Mouse (Mus musculus): ENCODE measurements at regions not wholly inside any gene's neighbourhood (a gene's known extent, or its start where the extent isn't known, plus 50 kb on each side); places are given as distances from the start of the nearest gene placed in this dataset.

GRCm38 (mm10) chr2:51466003-51466402 lies 161.3 kb upstream of the Tas2r134 start:
- Histone ChIP-seq H3K9ac (ENCODE audit: low read length) (no peak overlapping the region), H3K27ac (replicated peaks in 1 of 2; ENCODE audit: control insufficient read depth in 1 of 2, insufficient read depth in 1 of 2, low read depth in 2 of 2, low read length in 2 of 2) (no peak overlapping the region), H3K9me3 (ENCODE audit: control insufficient read depth, low read length) (no peaks in the 10 kb centered on the region), H3K4me2 (ENCODE audit: low read length) (no peak overlapping the region), H3K36me3 (ENCODE audit: control insufficient read depth, insufficient read depth, low read length) (no peaks in the 10 kb centered on the region), H3K27me3 (ENCODE audit: control insufficient read depth, insufficient read depth, low read length) (no peaks in the 10 kb centered on the region), H3K4me3 (ENCODE audit: control insufficient read depth in 1 of 2, insufficient read depth in 1 of 2, low read depth in 1 of 2, low read length in 2 of 2) (no peak overlapping the region), H3K4me1 (ENCODE audit: control insufficient read depth in 2 of 2, insufficient read depth in 2 of 2, low read length in 2 of 2) (peaks cover 5 to 6% of the 10 kb centered on the region in 2 experiments)
- ATAC-seq (ENCODE audit: insufficient number of reproducible peaks, insufficient read depth, low FRiP score, low read depth): no peak
- 92% methylated on average over 7 of the region's 7 CpGs for WGBS

- Histone ChIP-seq H3K4me1 (ENCODE audit: control insufficient read depth in 2 of 2, insufficient read depth in 2 of 2, low read length in 2 of 2) (peaks cover 5 to 6% of the 10 kb centered on the region in 2 experiments), H3K4me3 (ENCODE audit: control insufficient read depth in 1 of 2, insufficient read depth in 1 of 2, low read depth in 1 of 2, low read length in 2 of 2) (no peak overlapping the region), H3K36me3 (ENCODE audit: control insufficient read depth, insufficient read depth, low read length) (no peaks in the 10 kb centered on the region), H3K27me3 (ENCODE audit: control insufficient read depth, insufficient read depth, low read length) (no peaks in the 10 kb centered on the region), H3K9ac (ENCODE audit: low read length) (no peak overlapping the region), H3K4me2 (ENCODE audit: low read length) (no peak overlapping the region), H3K27ac (replicated peaks in 1 of 2; ENCODE audit: control insufficient read depth in 1 of 2, insufficient read depth in 1 of 2, low read depth in 2 of 2, low read length in 2 of 2) (no peak overlapping the region), H3K9me3 (ENCODE audit: control insufficient read depth, low read length) (no peaks in the 10 kb centered on the region)
- WGBS: 80% methylated on average over 7 of the region's 7 CpGs
- ATAC-seq (ENCODE audit: insufficient number of reproducible peaks, insufficient read depth, low FRiP score, low read depth): no peak
Measured at GRCm38 (mm10) chr2:51465576-51465975, 161.7 kb upstream of the Tas2r134 start.

GRCm38 (mm10) chr2:51464356-51464755 lies 163.0 kb upstream of the Tas2r134 start:
- WGBS: 78% methylated on average over 2 of the region's 2 CpGs
- no peaks in the 10 kb centered on the region for H3K36me3 ChIP-seq (ENCODE audit: control insufficient read depth, insufficient read depth, low read length)
- ATAC-seq (ENCODE audit: insufficient number of reproducible peaks, insufficient read depth, low FRiP score, low read depth): no peak

GRCm38 (mm10) chr2:51460896-51461295 lies 166.4 kb upstream of the Tas2r134 start:
- H3K4me3 ChIP-seq (ENCODE audit: control insufficient read depth in 1 of 2, insufficient read depth in 1 of 2, low read depth in 1 of 2, low read length in 2 of 2): no peak overlapping the region
- no peaks in the 10 kb centered on the region for H3K27me3 ChIP-seq (ENCODE audit: control insufficient read depth, insufficient read depth, low read length)
- no peak overlapping the region for H3K9ac ChIP-seq (ENCODE audit: low read length)
- no peaks in the 10 kb centered on the region for H3K9me3 ChIP-seq (ENCODE audit: control insufficient read depth, low read length)
- H3K4me2 ChIP-seq (ENCODE audit: low read length): no peak overlapping the region
- no peaks in the 10 kb centered on the region; a peak in 1 of 4 replicates for H3K4me1 ChIP-seq (ENCODE audit: control insufficient read depth in 2 of 2, insufficient read depth in 2 of 2, low read length in 2 of 2)
- ATAC-seq (ENCODE audit: insufficient number of reproducible peaks, insufficient read depth, low FRiP score, low read depth): no peak
- 76% methylated on average over 2 of the region's 2 CpGs for WGBS
- no peak overlapping the region for H3K27ac ChIP-seq (replicated peaks in 1 of 2; ENCODE audit: control insufficient read depth in 1 of 2, insufficient read depth in 1 of 2, low read depth in 2 of 2, low read length in 2 of 2)
- H3K36me3 ChIP-seq (ENCODE audit: control insufficient read depth, insufficient read depth, low read length): no peaks in the 10 kb centered on the region

More at GRCm38 (mm10) chr2:51464356-51464755, 163.0 kb upstream of the Tas2r134 start:
- peaks cover 5 to 6% of the 10 kb centered on the region in 2 experiments for H3K4me1 ChIP-seq (ENCODE audit: control insufficient read depth in 2 of 2, insufficient read depth in 2 of 2, low read length in 2 of 2)
- H3K4me3 ChIP-seq (ENCODE audit: control insufficient read depth in 1 of 2, insufficient read depth in 1 of 2, low read depth in 1 of 2, low read length in 2 of 2): no peak overlapping the region
- H3K9me3 ChIP-seq (ENCODE audit: control insufficient read depth, low read length): no peaks in the 10 kb centered on the region
- H3K9ac ChIP-seq (ENCODE audit: low read length): no peak overlapping the region
- H3K4me2 ChIP-seq (ENCODE audit: low read length): no peak overlapping the region
- no peaks in the 10 kb centered on the region for H3K27me3 ChIP-seq (ENCODE audit: control insufficient read depth, insufficient read depth, low read length)
- H3K27ac ChIP-seq (replicated peaks in 1 of 2; ENCODE audit: control insufficient read depth in 1 of 2, insufficient read depth in 1 of 2, low read depth in 2 of 2, low read length in 2 of 2): no peak overlapping the region

GRCm38 (mm10) chr2:51459486-51459885 lies 167.8 kb upstream of the Tas2r134 start:
- no peak overlapping the region for H3K27ac ChIP-seq (replicated peaks in 1 of 2; ENCODE audit: control insufficient read depth in 1 of 2, insufficient read depth in 1 of 2, low read depth in 2 of 2, low read length in 2 of 2)
- no peaks in the 10 kb centered on the region for H3K9me3 ChIP-seq (ENCODE audit: control insufficient read depth, low read length)
- no peaks in the 10 kb centered on the region; a peak in 1 of 4 replicates for H3K4me1 ChIP-seq (ENCODE audit: control insufficient read depth in 2 of 2, insufficient read depth in 2 of 2, low read length in 2 of 2)
- H3K4me2 ChIP-seq (ENCODE audit: low read length): no peak overlapping the region
- ATAC-seq (ENCODE audit: insufficient number of reproducible peaks, insufficient read depth, low FRiP score, low read depth): no peak
- H3K4me3 ChIP-seq (ENCODE audit: control insufficient read depth in 1 of 2, insufficient read depth in 1 of 2, low read depth in 1 of 2, low read length in 2 of 2): no peak overlapping the region
- no peaks in the 10 kb centered on the region for H3K36me3 ChIP-seq (ENCODE audit: control insufficient read depth, insufficient read depth, low read length)
- no peaks in the 10 kb centered on the region for H3K27me3 ChIP-seq (ENCODE audit: control insufficient read depth, insufficient read depth, low read length)
- no peak overlapping the region for H3K9ac ChIP-seq (ENCODE audit: low read length)
- 83% methylated on average over 2 of the region's 2 CpGs for WGBS

GRCm38 (mm10) chr2:51457717-51458116 lies 169.6 kb upstream of the Tas2r134 start:
- H3K9me3 ChIP-seq (ENCODE audit: control insufficient read depth, low read length): no peaks in the 10 kb centered on the region
- WGBS: 72% methylated on average over 2 of the region's 2 CpGs
- no peaks in the 10 kb centered on the region for H3K27me3 ChIP-seq (ENCODE audit: control insufficient read depth, insufficient read depth, low read length)
- no peaks in the 10 kb centered on the region for H3K36me3 ChIP-seq (ENCODE audit: control insufficient read depth, insufficient read depth, low read length)
- H3K4me1 ChIP-seq (ENCODE audit: control insufficient read depth in 2 of 2, insufficient read depth in 2 of 2, low read length in 2 of 2): no peaks in the 10 kb centered on the region; a peak in 1 of 4 replicates
- ATAC-seq (ENCODE audit: insufficient number of reproducible peaks, insufficient read depth, low FRiP score, low read depth): no peak
- no peak overlapping the region for H3K27ac ChIP-seq (replicated peaks in 1 of 2; ENCODE audit: control insufficient read depth in 1 of 2, insufficient read depth in 1 of 2, low read depth in 2 of 2, low read length in 2 of 2)
- no peak overlapping the region for H3K4me3 ChIP-seq (ENCODE audit: control insufficient read depth in 1 of 2, insufficient read depth in 1 of 2, low read depth in 1 of 2, low read length in 2 of 2)
- H3K4me2 ChIP-seq (ENCODE audit: low read length): no peak overlapping the region
- H3K9ac ChIP-seq (ENCODE audit: low read length): no peak overlapping the region

- Histone ChIP-seq H3K4me2 (ENCODE audit: low read length) (no peak overlapping the region), H3K27me3 (ENCODE audit: control insufficient read depth, insufficient read depth, low read length) (no peaks in the 10 kb centered on the region), H3K9ac (ENCODE audit: low read length) (no peak overlapping the region), H3K4me3 (ENCODE audit: control insufficient read depth in 1 of 2, insufficient read depth in 1 of 2, low read depth in 1 of 2, low read length in 2 of 2) (no peak overlapping the region), H3K9me3 (ENCODE audit: control insufficient read depth, low read length) (no peaks in the 10 kb centered on the region), H3K27ac (replicated peaks in 1 of 2; ENCODE audit: control insufficient read depth in 1 of 2, insufficient read depth in 1 of 2, low read depth in 2 of 2, low read length in 2 of 2) (no peak overlapping the region), H3K4me1 (ENCODE audit: control insufficient read depth in 2 of 2, insufficient read depth in 2 of 2, low read length in 2 of 2) (no peaks in the 10 kb centered on the region), H3K36me3 (ENCODE audit: control insufficient read depth, insufficient read depth, low read length) (no peaks in the 10 kb centered on the region)
- no peak for ATAC-seq (ENCODE audit: insufficient number of reproducible peaks, insufficient read depth, low FRiP score, low read depth)
- WGBS: 76% methylated on average over 7 of the region's 7 CpGs
Measured at GRCm38 (mm10) chr2:51452816-51453215, 174.5 kb upstream of the Tas2r134 start.

- no peaks in the 10 kb centered on the region for H3K9me3 ChIP-seq (ENCODE audit: control insufficient read depth, low read length)
- H3K36me3 ChIP-seq (ENCODE audit: control insufficient read depth, insufficient read depth, low read length): no peaks in the 10 kb centered on the region
- H3K4me2 ChIP-seq (ENCODE audit: low read length): no peak overlapping the region
- no peak for ATAC-seq (ENCODE audit: insufficient number of reproducible peaks, insufficient read depth, low FRiP score, low read depth)
- WGBS: 83% methylated on average over 3 of the region's 3 CpGs
- H3K27ac ChIP-seq (replicated peaks in 1 of 2; ENCODE audit: control insufficient read depth in 1 of 2, insufficient read depth in 1 of 2, low read depth in 2 of 2, low read length in 2 of 2): no peak overlapping the region
- no peak overlapping the region for H3K4me3 ChIP-seq (ENCODE audit: control insufficient read depth in 1 of 2, insufficient read depth in 1 of 2, low read depth in 1 of 2, low read length in 2 of 2)
- no peaks in the 10 kb centered on the region for H3K4me1 ChIP-seq (ENCODE audit: control insufficient read depth in 2 of 2, insufficient read depth in 2 of 2, low read length in 2 of 2)
- H3K27me3 ChIP-seq (ENCODE audit: control insufficient read depth, insufficient read depth, low read length): no peaks in the 10 kb centered on the region
- no peak overlapping the region for H3K9ac ChIP-seq (ENCODE audit: low read length)
Measured at GRCm38 (mm10) chr2:51448121-51448520, 179.2 kb upstream of the Tas2r134 start.
